Mouse (Mus musculus) cortical plate, adult 2 months (tissue): ENCODE measurements at regions not wholly inside any gene's neighbourhood (a gene's known extent, or its start where the extent isn't known, plus 50 kb on each side); places are given as distances from the start of the nearest gene placed in this dataset.
A peak's percentile ranks its signal among the peaks of the same experiment; 100 is the strongest.
"Not testable (repeated sequence)": the region's sequence is repeated elsewhere in the genome, so short reads cannot be mapped to it uniquely, and the experiment has no call there.

Source experiments
- H3K27ac ChIP-seq: fragments of 200-500 bp; 2 replicates; pipeline ENCODE4 v1.5.1; 2012; ENCODE audit warnings: low read length, control low read depth, inconsistent platforms; ENCODE audit not compliant: insufficient read depth
- H3K4me1 ChIP-seq: fragments of 200-500 bp; 2 replicates; pipeline ENCODE4 v1.6.1; 2011; ENCODE audit warnings: low read length; ENCODE audit not compliant: control insufficient read depth, insufficient read depth
- H3K4me3 ChIP-seq: fragments of 200-500 bp; 2 replicates; pipeline ENCODE4 v1.5.1; 2011; ENCODE audit warnings: mild to moderate bottlenecking, low read length, control low read depth; ENCODE audit not compliant: insufficient read depth
- CTCF ChIP-seq: fragments of 200-500 bp; IDR thresholded peaks from 2 replicates; pipeline ENCODE4 v1.5.1; 2011; ENCODE audit warnings: mild to moderate bottlenecking, control low read depth, low read length; ENCODE audit not compliant: insufficient read depth; ENCODE audit errors: extremely low read depth
- POLR2A ChIP-seq: fragments of 200-500 bp; IDR thresholded peaks from 2 replicates; pipeline ENCODE4 v1.6.1; 2011; ENCODE audit warnings: mild to moderate bottlenecking, low read length, control low read depth; ENCODE audit not compliant: insufficient read depth; ENCODE audit errors: extremely low read depth

GRCm38 (mm10) chr5:18502831-18503230 is 142.7 kb upstream of the Gnai1 start:
- Histone ChIP-seq H3K4me1 (no peaks in the 10 kb centered on the region), H3K4me3 (no peak overlapping the region), H3K27ac (no peak overlapping the region)
- no peak for TF ChIP-seq POLR2A
- TF ChIP-seq CTCF, result 0 out of 2 replicates have a peak, but pooled peaks have one; percentile 16

GRCm38 (mm10) chr5:18494305-18494704 is 134.2 kb upstream of the Gnai1 start:
- H3K27ac ChIP-seq, result no peak overlapping the region
- TF ChIP-seq POLR2A (no peak), CTCF (no peak)
- H3K4me1 ChIP-seq, result no peaks in the 10 kb centered on the region

DNA sequence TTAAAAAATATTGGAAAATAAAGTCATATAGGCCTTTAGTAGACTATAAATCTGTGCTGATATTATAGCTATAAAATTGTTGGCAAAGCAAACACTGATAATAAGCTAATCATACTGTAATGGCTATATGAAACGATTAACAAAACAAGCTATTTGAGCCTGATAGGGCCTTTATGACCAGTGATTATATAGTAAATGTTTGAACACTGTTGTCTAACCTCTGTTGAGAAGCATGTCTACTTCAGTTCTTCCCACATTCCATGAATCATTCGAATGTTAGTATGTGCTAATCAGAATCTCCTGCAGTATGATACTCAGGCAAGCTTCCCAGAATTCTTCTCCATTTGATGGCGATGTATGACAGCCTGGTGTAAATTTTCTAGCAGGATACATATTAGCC is 129.6 kb upstream of the Gnai1 start:
- no peaks in the 10 kb centered on the region for H3K4me1 ChIP-seq

More at GRCm38 (mm10) chr5:18494305-18494704, 134.2 kb upstream of the Gnai1 start:
- H3K4me3 ChIP-seq, result no peak overlapping the region

DNA sequence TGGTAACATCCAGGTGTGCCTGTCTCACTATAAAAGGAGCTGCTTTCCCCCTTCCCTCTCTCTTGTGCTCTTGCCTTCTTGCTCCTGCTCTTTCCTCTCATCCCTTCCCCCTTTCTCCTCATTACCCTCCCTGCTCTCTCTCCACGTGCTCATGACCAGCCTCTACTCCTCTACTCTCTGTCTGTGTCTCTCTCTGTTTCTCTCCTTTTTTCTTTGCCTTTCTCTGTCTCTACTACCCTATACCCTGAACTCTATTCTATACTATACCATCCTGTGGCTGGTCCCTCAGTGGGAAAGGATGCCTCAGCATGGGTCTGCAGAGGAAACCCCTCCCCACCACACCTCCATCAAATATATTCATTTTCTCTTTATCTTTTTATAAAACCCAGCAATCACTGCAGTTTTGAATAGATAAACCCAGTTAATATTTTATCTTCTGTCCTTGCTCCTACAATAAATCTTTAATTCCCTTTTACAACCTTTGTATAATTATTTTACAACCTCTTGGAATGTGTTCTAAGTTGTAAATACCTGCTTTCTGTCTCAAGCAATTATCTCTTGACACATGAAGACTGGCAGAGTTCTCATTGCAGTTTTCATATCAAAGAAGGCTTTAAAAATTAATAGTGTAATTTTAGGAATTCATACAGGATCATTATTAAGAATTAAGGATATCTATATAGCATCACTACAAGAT is 127.1 kb upstream of the Gnai1 start:
- TF ChIP-seq CTCF (no peak), POLR2A (no peak)
- Histone ChIP-seq H3K27ac (no peak overlapping the region), H3K4me1 (no peaks in the 10 kb centered on the region), H3K4me3 (no peak overlapping the region)

More for the DNA sequence above, 129.6 kb upstream of the Gnai1 start:
- TF ChIP-seq POLR2A (no peak), CTCF (no peak)
- no peak overlapping the region for H3K27ac ChIP-seq
- H3K4me3 ChIP-seq, result no peak overlapping the region

DNA sequence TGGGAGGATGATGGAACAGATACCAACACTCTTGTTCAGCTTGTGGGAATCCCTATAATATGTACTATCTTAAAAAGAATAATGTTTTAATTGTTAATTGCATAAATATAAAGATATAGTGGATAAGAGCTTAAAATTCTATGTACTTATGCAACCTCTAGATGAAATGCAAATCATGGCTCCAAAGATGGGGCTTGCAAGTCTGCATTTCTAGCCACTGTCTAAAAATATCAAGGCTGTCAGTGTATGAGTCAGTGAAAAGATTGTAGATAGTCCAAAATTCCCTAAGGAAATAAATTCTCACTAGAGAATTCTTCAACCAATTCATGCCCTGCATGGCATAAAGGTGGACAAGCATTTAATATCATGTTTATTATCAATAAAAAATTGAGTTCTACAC is 124.2 kb upstream of the Gnai1 start:
- peak overlapping the region; percentile 81; the same call in 1 of the 2 replicates for H3K27ac ChIP-seq
- TF ChIP-seq CTCF (no peak), POLR2A (no peak)
- no peak overlapping the region for H3K4me3 ChIP-seq
- no peaks in the 10 kb centered on the region for H3K4me1 ChIP-seq

GRCm38 (mm10) chr5:18478420-18478819 is 118.3 kb upstream of the Gnai1 start:
- H3K27ac ChIP-seq, result no peak overlapping the region
- no peaks in the 10 kb centered on the region for H3K4me1 ChIP-seq
- no peak overlapping the region for H3K4me3 ChIP-seq
- TF ChIP-seq POLR2A (no peak), CTCF (no peak)

DNA sequence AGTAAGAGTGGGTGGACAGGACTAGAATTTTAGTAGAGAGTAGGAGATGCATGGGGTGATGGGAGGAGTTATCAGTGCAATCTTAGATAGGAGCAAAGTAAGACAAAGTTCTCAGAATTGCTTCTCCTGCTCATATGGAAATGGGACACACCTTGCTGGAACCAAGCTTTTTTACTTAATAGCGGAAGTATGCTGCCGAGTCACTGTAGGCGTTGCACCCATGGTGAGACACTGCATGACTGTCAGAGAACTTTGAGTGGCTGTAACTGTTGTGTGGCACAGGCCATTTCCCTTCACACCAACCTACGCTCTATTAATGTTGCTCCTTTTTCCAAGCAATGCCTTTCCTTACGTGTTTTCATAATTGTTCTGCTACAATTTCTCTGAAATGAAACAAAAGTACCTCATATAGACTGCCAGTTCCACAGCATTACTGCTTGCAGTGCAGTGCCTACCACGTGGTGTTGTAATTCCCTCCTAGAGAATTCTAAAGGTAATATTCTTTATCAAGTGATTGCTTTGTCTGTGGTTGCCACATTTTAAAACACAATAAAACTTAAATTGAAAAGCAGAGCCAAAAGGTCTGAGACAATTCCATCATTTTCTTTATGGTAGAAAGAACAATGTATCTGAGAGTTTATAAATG is 117.3 kb upstream of the Gnai1 start:
- TF ChIP-seq POLR2A (no peak), CTCF (no peak)
- H3K4me1 ChIP-seq, result no peaks in the 10 kb centered on the region
- no peak overlapping the region for H3K4me3 ChIP-seq
- H3K27ac ChIP-seq, result no peak overlapping the region

DNA sequence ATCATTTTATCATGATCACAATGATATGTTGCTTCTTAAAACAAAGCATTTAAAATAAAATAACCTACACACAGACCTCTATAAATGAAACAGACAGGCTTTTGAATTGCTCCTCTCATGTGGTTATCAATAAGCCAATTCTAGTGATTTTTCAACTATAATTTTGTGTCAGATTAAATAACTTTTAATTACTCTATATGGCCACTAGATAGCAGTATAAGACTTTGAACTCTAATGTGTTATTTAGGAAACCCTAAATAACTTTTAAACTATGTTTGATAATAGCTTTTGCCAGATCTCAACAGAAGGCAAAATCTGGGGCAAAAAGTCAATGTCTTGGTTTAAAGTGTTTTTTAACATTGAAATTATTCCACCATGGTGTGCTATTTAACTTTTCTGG is 112.0 kb upstream of the Gnai1 start:
- H3K27ac ChIP-seq, result no peak overlapping the region
- H3K4me1 ChIP-seq, result no peaks in the 10 kb centered on the region
- TF ChIP-seq CTCF, result no peak
- no peak for TF ChIP-seq POLR2A
- no peak overlapping the region for H3K4me3 ChIP-seq

- Histone ChIP-seq H3K27ac (no peak overlapping the region), H3K4me3 (no peak overlapping the region)
- TF ChIP-seq CTCF (no peak), POLR2A (no peak)
Observed at GRCm38 (mm10) chr5:18457771-18458170, 97.6 kb upstream of the Gnai1 start.

GRCm38 (mm10) chr5:18456196-18456595 is 96.0 kb upstream of the Gnai1 start:
- Histone ChIP-seq H3K27ac (no peak overlapping the region), H3K4me3 (no peak overlapping the region), H3K4me1 (peaks cover 1% of the 10 kb centered on the region; the same call in 1 of the 2 replicates)
- TF ChIP-seq CTCF (no peak), POLR2A (no peak)

More at GRCm38 (mm10) chr5:18457771-18458170, 97.6 kb upstream of the Gnai1 start:
- peaks cover 1% of the 10 kb centered on the region; the same call in 1 of the 2 replicates for H3K4me1 ChIP-seq

GRCm38 (mm10) chr5:18452871-18453757 is 93.0 kb upstream of the Gnai1 start:
- H3K4me3 ChIP-seq, H3K27ac ChIP-seq, H3K4me1 ChIP-seq: not testable (repeated sequence)
